Mouse (Mus musculus) forebrain, embryonic 16.5 days (tissue): ENCODE data around the gene Retreg3. TPM values are rescaled to one million over a fixed set of nuclear protein-coding genes. Genes with fewer than 3 reads are reported as not detected.

Source experiments
- ATAC-seq: fragments of 200-750 bp; cut with Nextera tagmentation; 2 replicates; pipeline ENCODE4 v1.8.0; 2017; ENCODE audit warnings: mild to moderate bottlenecking, moderate library complexity
- H3K27ac ChIP-seq: fragments of 300-500 bp; sonication (generic); 2 replicates; pipeline ENCODE4 v1.5.1; 2014; ENCODE audit warnings: low read length, control low read depth
- H3K27me3 ChIP-seq: fragments of 300-500 bp; sonication (generic); replicated peaks from 2 replicates; pipeline ENCODE4 v1.6.1; 2014; ENCODE audit warnings: low read length; ENCODE audit not compliant: control insufficient read depth, insufficient read depth
- H3K36me3 ChIP-seq: fragments of 300-500 bp; sonication (generic); 2 replicates; pipeline ENCODE4 v1.6.1; 2014; ENCODE audit not compliant: control insufficient read depth, insufficient read depth
- H3K4me1 ChIP-seq: fragments of 300-500 bp; sonication (generic); replicated peaks from 2 replicates; pipeline ENCODE4 v1.6.1; 2014; ENCODE audit warnings: low read length; ENCODE audit not compliant: control insufficient read depth, insufficient read depth
- H3K4me2 ChIP-seq: fragments of 300-500 bp; sonication (generic); 2 replicates; pipeline ENCODE4 v1.6.1; 2014; ENCODE audit warnings: mild to moderate bottlenecking, low read length, control low read depth
- H3K4me3 ChIP-seq: fragments of 300-500 bp; sonication (generic); replicated peaks from 2 replicates; pipeline ENCODE4 v1.5.1; 2014; ENCODE audit warnings: mild to moderate bottlenecking, low read length, control low read depth
- H3K9ac ChIP-seq: fragments of 300-500 bp; sonication (generic); replicated peaks from 2 replicates; pipeline ENCODE4 v1.6.1; 2014; ENCODE audit warnings: low read depth, low read length, control low read depth
- H3K9me3 ChIP-seq: fragments of 300-500 bp; sonication (generic); 2 replicates; pipeline ENCODE4 v1.6.1; 2016; ENCODE audit warnings: low read length; ENCODE audit not compliant: control insufficient read depth
- WGBS: fragments of 180-500 bp; shearing (Covaris S2); extraction: QIAGEN DNeasy Blood & Tissue Kit; methylation state at CpG from one replicate; pipeline ENCODE4 v1.1.7; 2014; 5-methylcytosine and 5-hydroxymethylcytosine counted together
- polyA plus RNA-seq: library from polyadenylated mRNA; unstranded; fragments of >200 nt; fragmentation: Nextera tagmentation; extraction: Ambion mirVana; gene quantifications from 2 replicates; pipeline ENCODE4 v1.2.1, GENCODE M21; 2015

Retreg3 gene
- polyA plus RNA-seq, 1 experiment from 2014 or later, result 25.2 TPM

GRCm38 (mm10) chr11:101151063-101151462, 31.4 kb upstream of the Retreg3 start:
- H3K4me1 ChIP-seq, result peaks cover 12% of the 10 kb centered on the region
- no peak overlapping the region for H3K9ac ChIP-seq
- no peak overlapping the region for H3K27ac ChIP-seq
- no peak overlapping the region for H3K4me2 ChIP-seq
- no peak for ATAC-seq
- WGBS, result 62% methylated on average over 2 of the region's 2 CpGs
- no peak overlapping the region for H3K4me3 ChIP-seq
- no peaks in the 10 kb centered on the region for H3K36me3 ChIP-seq
- no peaks in the 10 kb centered on the region for H3K9me3 ChIP-seq
- H3K27me3 ChIP-seq, result no peaks in the 10 kb centered on the region

GRCm38 (mm10) chr11:101149178-101150105, 29.7 kb upstream of the Retreg3 start:
- Histone ChIP-seq H3K36me3 (no peaks in the 10 kb centered on the region), H3K9me3 (no peaks in the 10 kb centered on the region), H3K27me3 (no peaks in the 10 kb centered on the region), H3K4me1 (peaks cover 3% of the 10 kb centered on the region; the same call in 1 of the 2 replicates), H3K9ac (no peak overlapping the region), H3K27ac (peak overlapping the region; percentile 54), H3K4me2 (no peak overlapping the region), H3K4me3 (no peak overlapping the region)
- 42% methylated on average over 9 of the region's 9 CpGs for WGBS
- no peak for ATAC-seq

GRCm38 (mm10) chr11:101148751-101149150, 29.1 kb upstream of the Retreg3 start:
- Histone ChIP-seq H3K36me3 (no peaks in the 10 kb centered on the region), H3K27ac (no peak overlapping the region), H3K27me3 (no peaks in the 10 kb centered on the region), H3K4me2 (no peak overlapping the region), H3K4me3 (no peak overlapping the region), H3K9ac (no peak overlapping the region), H3K4me1 (peaks cover 4% of the 10 kb centered on the region), H3K9me3 (no peaks in the 10 kb centered on the region)
- WGBS, result 77% methylated on average over 10 of the region's 10 CpGs
- ATAC-seq, result no peak

GRCm38 (mm10) chr11:101146377-101146776, 26.7 kb upstream of the Retreg3 start:
- Histone ChIP-seq H3K9ac (no peak overlapping the region), H3K4me3 (no peak overlapping the region), H3K4me1 (peaks cover 8% of the 10 kb centered on the region), H3K27me3 (no peaks in the 10 kb centered on the region), H3K4me2 (no peak overlapping the region), H3K36me3 (no peaks in the 10 kb centered on the region), H3K9me3 (no peaks in the 10 kb centered on the region), H3K27ac (peak overlapping the region; percentile 29; the same call in 1 of the 2 replicates)
- 0 out of 2 replicates have a peak, but pooled peaks have one; percentile 31 for ATAC-seq
- WGBS, result 23% methylated on average over 10 of the region's 10 CpGs

- Histone ChIP-seq H3K9ac (peak overlapping the region; percentile 28; the same call in 1 of the 2 replicates), H3K27me3 (no peaks in the 10 kb centered on the region), H3K36me3 (no peaks in the 10 kb centered on the region), H3K9me3 (no peaks in the 10 kb centered on the region), H3K4me1 (peaks cover 10% of the 10 kb centered on the region), H3K27ac (no peak overlapping the region), H3K4me2 (peak overlapping the region; percentile 42), H3K4me3 (peak overlapping the region; percentile 30)
- WGBS, result 25% methylated on average over 19 of the region's 19 CpGs
- ATAC-seq, result peak; percentile 56; the same call in 1 of the 2 replicates
Observed at GRCm38 (mm10) chr11:101143338-101144225, 23.9 kb upstream of the Retreg3 start.

- 92% methylated on average over 10 of the region's 10 CpGs for WGBS
- Histone ChIP-seq H3K27me3 (no peaks in the 10 kb centered on the region), H3K4me3 (no peak overlapping the region), H3K4me1 (peaks cover 10% of the 10 kb centered on the region), H3K27ac (no peak overlapping the region), H3K9ac (no peak overlapping the region), H3K36me3 (no peaks in the 10 kb centered on the region), H3K4me2 (no peak overlapping the region), H3K9me3 (no peaks in the 10 kb centered on the region)
- ATAC-seq, result no peak
Observed at GRCm38 (mm10) chr11:101142215-101142967, 22.7 kb upstream of the Retreg3 start.

- 63% methylated on average over 8 of the region's 8 CpGs for WGBS
- H3K36me3 ChIP-seq, result no peaks in the 10 kb centered on the region
- H3K27ac ChIP-seq, result no peak overlapping the region; the same call in 1 of the 2 replicates
- no peaks in the 10 kb centered on the region for H3K9me3 ChIP-seq
- peaks cover 10% of the 10 kb centered on the region for H3K4me1 ChIP-seq
- no peak for ATAC-seq
- H3K27me3 ChIP-seq, result no peaks in the 10 kb centered on the region
- no peak overlapping the region for H3K9ac ChIP-seq
- H3K4me3 ChIP-seq, result no peak overlapping the region
- no peak overlapping the region for H3K4me2 ChIP-seq
Observed at GRCm38 (mm10) chr11:101141088-101141487, 21.4 kb upstream of the Retreg3 start.

- Histone ChIP-seq H3K4me3 (peak overlapping the region; percentile 43), H3K4me2 (peak overlapping the region; percentile 61), H3K9me3 (no peaks in the 10 kb centered on the region), H3K9ac (peak overlapping the region; percentile 62), H3K36me3 (no peaks in the 10 kb centered on the region), H3K4me1 (peaks cover 10% of the 10 kb centered on the region), H3K27ac (peak overlapping the region; percentile 56), H3K27me3 (no peaks in the 10 kb centered on the region)
- ATAC-seq, result peak; percentile 82
- 15% methylated on average over 25 of the region's 27 CpGs for WGBS
Observed at GRCm38 (mm10) chr11:101140164-101140819, 20.6 kb upstream of the Retreg3 start.
